28 mouse cellular contexts compared by ENCODE assay signal in the genomic region with DNA sequence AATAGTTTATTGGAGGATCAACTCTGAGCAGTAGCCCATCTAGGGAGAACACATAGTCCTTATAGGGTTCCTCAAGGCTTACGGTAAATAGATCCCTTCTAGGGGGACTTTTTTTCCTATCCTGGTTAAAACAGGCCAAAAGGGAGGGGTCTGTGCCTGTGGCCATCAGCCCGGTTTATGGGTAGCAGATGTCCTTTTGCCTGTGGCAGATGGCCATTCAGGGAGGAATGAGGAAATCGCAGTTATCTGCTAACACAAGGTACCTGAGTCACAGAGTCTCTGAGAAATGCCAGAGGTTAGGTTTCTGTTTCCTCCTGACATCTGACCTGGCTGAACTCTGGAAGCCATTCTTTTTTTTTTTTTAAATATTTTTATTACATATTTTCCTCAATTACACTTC.
DNase-seq lines count a peak whose midpoint lies in the region; ATAC-seq and TF ChIP-seq lines count a peak whose summit lies in the region.
"Had no signal": no experiment of that assay in that cellular context is flagged by ENCODE, and none has a peak within 500 bp of the region (broad histone marks: within the 10 kb centered on the region; RNA-seq: fewer than 3 reads in every experiment).

No protein-coding gene starts in this region.

- H3K4me1 ChIP-seq in hindbrain, postnatal 0 days (ENCODE audit: insufficient read depth, low read length) = no peaks in the 10 kb centered on the region; the same call in 1 of the 2 replicates
- peaks cover 6% of the 10 kb centered on the region for H3K4me1 ChIP-seq in hindbrain, embryonic 11.5 days (replicated peaks; ENCODE audit: control insufficient read depth, insufficient read depth, low read length)
- H3K4me1 ChIP-seq: liver, embryonic 15.5 days had no signal

- WGBS in hindbrain, postnatal 0 days = 63% methylated on average over 3 of the region's 3 CpGs
- WGBS in hindbrain, embryonic 11.5 days = 65% methylated on average over 3 of the region's 3 CpGs

- TF ChIP-seq CTCF in hindbrain, postnatal 0 days (IDR thresholded peaks at IDR 0.05; ENCODE audit: low read depth) = no peak

- no peak overlapping the region for H3K4me3 ChIP-seq in hindbrain, postnatal 0 days (ENCODE audit: low read length)
- H3K4me3 ChIP-seq in hindbrain, embryonic 11.5 days (ENCODE audit: low read depth, low read length) = no peak overlapping the region
- H3K4me3 ChIP-seq: embryonic facial prominence, embryonic 12.5 days; forebrain, embryonic 12.5 days; heart, embryonic 15.5 days; hindbrain, embryonic 15.5 days; limb, embryonic 10.5 days; liver, embryonic 15.5 days; lung, embryonic 15.5 days; myocyte; neural tube, embryonic 15.5 days had no signal

- no peaks in the 10 kb centered on the region for H3K36me3 ChIP-seq in hindbrain, postnatal 0 days (ENCODE audit: insufficient read depth, low read length)
- H3K36me3 ChIP-seq in hindbrain, embryonic 11.5 days (ENCODE audit: control insufficient read depth, insufficient read depth, low read length) = no peaks in the 10 kb centered on the region
- H3K36me3 ChIP-seq: embryonic facial prominence, embryonic 12.5 days; forebrain, embryonic 12.5 days; heart, embryonic 15.5 days; hindbrain, embryonic 15.5 days; limb, embryonic 10.5 days; liver, embryonic 15.5 days; lung, embryonic 15.5 days; neural tube, embryonic 15.5 days had no signal

- no peak overlapping the region for H3K9ac ChIP-seq in hindbrain, postnatal 0 days (replicated peaks; ENCODE audit: low read length)
- H3K9ac ChIP-seq in hindbrain, embryonic 11.5 days (ENCODE audit: low read depth, low read length) = no peak overlapping the region
- H3K9ac ChIP-seq: embryonic facial prominence, embryonic 12.5 days; forebrain, embryonic 12.5 days; heart, embryonic 15.5 days; hindbrain, embryonic 15.5 days; liver, embryonic 15.5 days; lung, embryonic 15.5 days; neural tube, embryonic 15.5 days had no signal

- peak; percentile 4 for DNase-seq in cerebellum, adult 11 months
- DNase-seq in cerebellum, adult 8-10 months = no peak
- DNase-seq in hindbrain, postnatal 0 days (ENCODE audit: low spot score) = peak; percentile 47
- no peak for DNase-seq in hindbrain, embryonic 11.5 days (ENCODE audit: low spot score)
- DNase-seq in brain, adult 2 months (ENCODE audit: low read depth, low spot score) = peak; percentile 19
- peak; percentile 37 for DNase-seq in embryo, embryonic 10.5 days (ENCODE audit: low spot score)
- DNase-seq in kidney, postnatal 14 days = no peak
- no peak for DNase-seq in thymus, postnatal 14 days
- DNase-seq: adrenal gland, postnatal 25 days; gastrocnemius, postnatal 36 days; heart, postnatal 4 days; layer of hippocampus, adult 9-11 months; liver; lung, postnatal 4 days; midbrain, embryonic 14.5 days; right cerebral cortex, postnatal 14 days; thymus, adult 2 months had no signal

- H3K27ac ChIP-seq in hindbrain, postnatal 0 days = no peak overlapping the region
- H3K27ac ChIP-seq in hindbrain, embryonic 11.5 days (ENCODE audit: low read depth, low read length) = no peak overlapping the region
- H3K27ac ChIP-seq: embryonic facial prominence, embryonic 12.5 days; forebrain, embryonic 12.5 days; heart, embryonic 15.5 days; hindbrain, embryonic 15.5 days; limb, embryonic 10.5 days; liver, embryonic 15.5 days; lung, embryonic 15.5 days; neural tube, embryonic 15.5 days; stomach, postnatal 0 days had no signal

- H3K27me3 ChIP-seq in hindbrain, postnatal 0 days (ENCODE audit: insufficient read depth, low read length) = no peaks in the 10 kb centered on the region
- no peaks in the 10 kb centered on the region for H3K27me3 ChIP-seq in hindbrain, embryonic 11.5 days (ENCODE audit: control insufficient read depth, insufficient read depth, low read length)
- H3K27me3 ChIP-seq: embryonic facial prominence, embryonic 12.5 days; forebrain, embryonic 12.5 days; heart, embryonic 15.5 days; hindbrain, embryonic 15.5 days; liver, embryonic 15.5 days; lung, embryonic 15.5 days; neural tube, embryonic 15.5 days had no signal

- ATAC-seq in hindbrain, postnatal 0 days = peak; percentile 61; the same call in 1 of the 2 replicates
- no peak for ATAC-seq in hindbrain, embryonic 11.5 days (ENCODE audit: low FRiP score)
- ATAC-seq: intestine, embryonic 16.5 days had no signal

- no peaks in the 10 kb centered on the region for H3K9me3 ChIP-seq in hindbrain, postnatal 0 days (ENCODE audit: low read length)
- H3K9me3 ChIP-seq in hindbrain, embryonic 11.5 days (ENCODE audit: control insufficient read depth, low read length) = no peaks in the 10 kb centered on the region
- H3K9me3 ChIP-seq: forebrain, embryonic 12.5 days; heart, embryonic 15.5 days; hindbrain, embryonic 15.5 days; limb, embryonic 10.5 days; liver, embryonic 15.5 days; lung, embryonic 15.5 days; neural tube, embryonic 15.5 days had no signal

- no peak overlapping the region for H3K4me2 ChIP-seq in hindbrain, postnatal 0 days (ENCODE audit: low read depth, low read length)
- H3K4me2 ChIP-seq in hindbrain, embryonic 11.5 days (replicated peaks; ENCODE audit: low read depth, low read length) = no peak overlapping the region
- H3K4me2 ChIP-seq: embryonic facial prominence, embryonic 12.5 days; forebrain, embryonic 12.5 days; heart, embryonic 15.5 days; hindbrain, embryonic 15.5 days; liver, embryonic 15.5 days; lung, embryonic 15.5 days; neural tube, embryonic 15.5 days had no signal

Comparison
In these comparisons a context has a peak if more than half of its experiments do, and no peak if none do; other contexts are left out.
1. DNase-seq: peak in cerebellum, adult 11 months (single experiment), hindbrain, postnatal 0 days (single experiment), brain, adult 2 months (single experiment) and embryo, embryonic 10.5 days (single experiment); none in cerebellum, adult 8-10 months (single experiment), hindbrain, embryonic 11.5 days (single experiment), kidney, postnatal 14 days (single experiment) and thymus, postnatal 14 days (single experiment).